Mouse (Mus musculus) hindbrain, embryonic 15.5 days (tissue): ENCODE results near the gene Slc16a5. TPM values are rescaled to one million over a fixed set of nuclear protein-coding genes. Genes with fewer than 3 reads are reported as not detected.
A peak's percentile ranks its signal among the peaks of the same experiment; 100 is the strongest.
"Not testable (repeated sequence)": the region's sequence is repeated elsewhere in the genome, so short reads cannot be mapped to it uniquely, and the experiment has no call there.

Experiments
- ATAC-seq: fragments of 200-750 bp; cut with Nextera tagmentation; 2 replicates; pipeline ENCODE4 v1.8.0; 2017; ENCODE audit warnings: low read depth, moderate number of reproducible peaks, moderate TSS enrichment; ENCODE audit not compliant: low FRiP score
- H3K27ac ChIP-seq: fragments of 300-500 bp; sonication (generic); replicated peaks from 2 replicates; pipeline ENCODE4 v1.5.1; 2015; ENCODE audit warnings: mild to moderate bottlenecking, inconsistent platforms
- H3K27me3 ChIP-seq: fragments of 300-500 bp; sonication (generic); 2 replicates; pipeline ENCODE4 v1.6.1; 2015; ENCODE audit warnings: control low read depth, inconsistent platforms
- H3K36me3 ChIP-seq: fragments of 300-500 bp; sonication (generic); 2 replicates; pipeline ENCODE4 v1.6.1; 2015; ENCODE audit warnings: control low read depth, inconsistent platforms
- H3K4me1 ChIP-seq: fragments of 300-500 bp; sonication (generic); replicated peaks from 2 replicates; pipeline ENCODE4 v1.6.1; 2015; ENCODE audit warnings: control low read depth, inconsistent platforms
- H3K4me2 ChIP-seq: fragments of 300-500 bp; sonication (generic); 2 replicates; pipeline ENCODE4 v1.6.1; 2015; ENCODE audit warnings: moderate library complexity, mild to moderate bottlenecking, inconsistent platforms
- H3K4me3 ChIP-seq: fragments of 300-500 bp; sonication (generic); 2 replicates; pipeline ENCODE4 v1.5.1; 2015; ENCODE audit warnings: mild to moderate bottlenecking, inconsistent platforms
- H3K9ac ChIP-seq: fragments of 300-500 bp; sonication (generic); 2 replicates; pipeline ENCODE4 v1.6.1; 2015; ENCODE audit warnings: inconsistent platforms
- H3K9me3 ChIP-seq: fragments of 300-500 bp; sonication (generic); 2 replicates; pipeline ENCODE4 v1.6.1; 2016; ENCODE audit warnings: control low read depth, inconsistent platforms
- WGBS: fragments of 180-500 bp; shearing (Covaris S2); methylation state at CpG from one replicate; pipeline ENCODE4 v1.1.7; 2015; 5-methylcytosine and 5-hydroxymethylcytosine counted together
- polyA plus RNA-seq: library from polyadenylated mRNA; unstranded; fragments of >200 nt; fragmentation: Nextera tagmentation; extraction: Ambion mirVana; gene quantifications from 2 replicates; pipeline ENCODE4 v1.2.1, GENCODE M21; 2015

Gene Slc16a5
- polyA plus RNA-seq, 1 experiment from 2014 or later: 0.17 TPM

GRCm38 (mm10) chr11:115490441-115491355 is 28.4 kb downstream of the Slc16a5 start:
- H3K4me3 ChIP-seq: peak overlapping the region; percentile 71
- peak overlapping the region; percentile 91 for H3K27ac ChIP-seq
- peak overlapping the region; percentile 76 for H3K9ac ChIP-seq
- peak; percentile 62 for ATAC-seq
- H3K36me3 ChIP-seq: peaks cover 14% of the 10 kb centered on the region
- WGBS: 22% methylated on average over 25 of the region's 25 CpGs
- H3K4me1 ChIP-seq: peaks cover 22% of the 10 kb centered on the region
- no peaks in the 10 kb centered on the region for H3K27me3 ChIP-seq
- peak overlapping the region; percentile 88 for H3K4me2 ChIP-seq
- H3K9me3 ChIP-seq: no peaks in the 10 kb centered on the region

GRCm38 (mm10) chr11:115491356-115492083 is 29.2 kb downstream of the Slc16a5 start, which contains the start of gene Nt5c:
TSS of gene Nt5c (minus strand) at chr11:115491862.
- peaks cover 14% of the 10 kb centered on the region for H3K36me3 ChIP-seq
- peak within 1 kb of the TSS; percentile 88 for H3K4me2 ChIP-seq
- H3K9ac ChIP-seq: peak within 1 kb of the TSS; percentile 76
- ATAC-seq: peak; percentile 91
- under 1% methylated on average over 43 of the region's 43 CpGs for WGBS
- peak within 1 kb of the TSS; percentile 91 for H3K27ac ChIP-seq
- H3K27me3 ChIP-seq: no peaks in the 10 kb centered on the region
- no peaks in the 10 kb centered on the region for H3K9me3 ChIP-seq
- peaks cover 22% of the 10 kb centered on the region for H3K4me1 ChIP-seq
- H3K4me3 ChIP-seq: peak within 1 kb of the TSS; percentile 71

GRCm38 (mm10) chr11:115492387-115492786 is 30.1 kb downstream of the Slc16a5 start:
- 0 out of 2 replicates have a peak overlapping the region, but pooled peaks have one; percentile 91 for H3K27ac ChIP-seq
- 35% methylated on average over 6 of the region's 6 CpGs for WGBS
- peak overlapping the region; percentile 71 for H3K4me3 ChIP-seq
- no peaks in the 10 kb centered on the region for H3K27me3 ChIP-seq
- peaks cover 20% of the 10 kb centered on the region for H3K36me3 ChIP-seq
- ATAC-seq: no peak
- peak overlapping the region; percentile 88 for H3K4me2 ChIP-seq
- H3K9ac ChIP-seq: peak overlapping the region; percentile 76
- no peaks in the 10 kb centered on the region for H3K9me3 ChIP-seq
- peaks cover 22% of the 10 kb centered on the region for H3K4me1 ChIP-seq

GRCm38 (mm10) chr11:115496559-115496958 is 34.3 kb downstream of the Slc16a5 start:
- not testable (repeated sequence) for H3K4me2 ChIP-seq, H3K27me3 ChIP-seq, ATAC-seq, H3K9me3 ChIP-seq, H3K4me1 ChIP-seq, H3K9ac ChIP-seq, H3K4me3 ChIP-seq, H3K27ac ChIP-seq
- WGBS: 91% methylated on average over 9 of the region's 9 CpGs
- peaks cover 44% of the 10 kb centered on the region for H3K36me3 ChIP-seq

- H3K4me2 ChIP-seq: no peak overlapping the region
- no peak overlapping the region for H3K4me3 ChIP-seq
- H3K36me3 ChIP-seq: peaks cover 50% of the 10 kb centered on the region
- peaks cover 16% of the 10 kb centered on the region for H3K4me1 ChIP-seq
- WGBS: 95% methylated on average over 6 of the region's 6 CpGs
- no peaks in the 10 kb centered on the region for H3K9me3 ChIP-seq
- no peaks in the 10 kb centered on the region for H3K27me3 ChIP-seq
- no peak overlapping the region for H3K27ac ChIP-seq
- no peak overlapping the region for H3K9ac ChIP-seq
- ATAC-seq: no peak
Observed at GRCm38 (mm10) chr11:115502636-115503035, 40.4 kb downstream of the Slc16a5 start.

- WGBS: 61% methylated on average over 3 of the region's 3 CpGs
- no peak overlapping the region for H3K27ac ChIP-seq
Observed at GRCm38 (mm10) chr11:115506586-115506985, 44.3 kb downstream of the Slc16a5 start.

GRCm38 (mm10) chr11:115508061-115508460 is 45.8 kb downstream of the Slc16a5 start:
- no peak overlapping the region for H3K27ac ChIP-seq
- no peaks in the 10 kb centered on the region for H3K27me3 ChIP-seq
- no peaks in the 10 kb centered on the region for H3K9me3 ChIP-seq
- H3K4me3 ChIP-seq: no peak overlapping the region
- no peak overlapping the region for H3K9ac ChIP-seq
- 0 out of 2 replicates have a peak, but pooled peaks cover 2% of the 10 kb centered on the region for H3K36me3 ChIP-seq
- no peak overlapping the region for H3K4me2 ChIP-seq
- peaks cover 59% of the 10 kb centered on the region for H3K4me1 ChIP-seq
- 83% methylated on average over 2 of the region's 2 CpGs for WGBS
- no peak for ATAC-seq

More at GRCm38 (mm10) chr11:115506586-115506985, 44.3 kb downstream of the Slc16a5 start:
- no peak for ATAC-seq
- no peaks in the 10 kb centered on the region for H3K9me3 ChIP-seq
- H3K4me2 ChIP-seq: no peak overlapping the region
- H3K9ac ChIP-seq: no peak overlapping the region
- H3K27me3 ChIP-seq: no peaks in the 10 kb centered on the region
- peaks cover 50% of the 10 kb centered on the region for H3K4me1 ChIP-seq
- H3K36me3 ChIP-seq: peaks cover 13% of the 10 kb centered on the region
- no peak overlapping the region for H3K4me3 ChIP-seq

GRCm38 (mm10) chr11:115509773-115510506 is 47.7 kb downstream of the Slc16a5 start:
- ATAC-seq: no peak
- peak overlapping the region; percentile 99 for H3K9ac ChIP-seq
- H3K4me2 ChIP-seq: peak overlapping the region; percentile 76
- H3K4me1 ChIP-seq: peaks cover 59% of the 10 kb centered on the region
- H3K4me3 ChIP-seq: peak overlapping the region; percentile 98
- WGBS: 34% methylated on average over 6 of the region's 6 CpGs
- H3K27me3 ChIP-seq: no peaks in the 10 kb centered on the region
- no peak overlapping the region for H3K27ac ChIP-seq
- no peaks in the 10 kb centered on the region for H3K36me3 ChIP-seq
- H3K9me3 ChIP-seq: no peaks in the 10 kb centered on the region

GRCm38 (mm10) chr11:115510507-115510888 is 48.2 kb downstream of the Slc16a5 start:
- WGBS: 51% methylated on average over 5 of the region's 5 CpGs
- Histone ChIP-seq H3K36me3 (no peaks in the 10 kb centered on the region), H3K9me3 (no peaks in the 10 kb centered on the region), H3K27me3 (no peaks in the 10 kb centered on the region), H3K4me3 (peak overlapping the region; percentile 98), H3K27ac (no peak overlapping the region), H3K4me1 (peaks cover 59% of the 10 kb centered on the region), H3K4me2 (peak overlapping the region; percentile 76), H3K9ac (peak overlapping the region; percentile 99)
- ATAC-seq: no peak

- Histone ChIP-seq H3K27me3 (no peaks in the 10 kb centered on the region), H3K9ac (peak overlapping the region; percentile 99), H3K4me3 (peak overlapping the region; percentile 98), H3K27ac (no peak overlapping the region), H3K36me3 (no peaks in the 10 kb centered on the region), H3K4me2 (peak overlapping the region; percentile 76), H3K9me3 (no peaks in the 10 kb centered on the region), H3K4me1 (peaks cover 56% of the 10 kb centered on the region)
- WGBS: 51% methylated on average over 2 of the region's 2 CpGs
- no peak for ATAC-seq
Observed at GRCm38 (mm10) chr11:115511121-115511520, 48.8 kb downstream of the Slc16a5 start.

GRCm38 (mm10) chr11:115512004-115512403 is 49.7 kb downstream of the Slc16a5 start:
- no peaks in the 10 kb centered on the region for H3K27me3 ChIP-seq
- H3K27ac ChIP-seq: peak overlapping the region; percentile 91
- no peaks in the 10 kb centered on the region for H3K36me3 ChIP-seq
- no peak for ATAC-seq
- H3K9me3 ChIP-seq: no peaks in the 10 kb centered on the region
- peak overlapping the region; percentile 76 for H3K4me2 ChIP-seq
- peaks cover 50% of the 10 kb centered on the region for H3K4me1 ChIP-seq
- H3K4me3 ChIP-seq: peak overlapping the region; percentile 98
- 10% methylated on average over 3 of the region's 3 CpGs for WGBS
- peak overlapping the region; percentile 99 for H3K9ac ChIP-seq
